Mouse (Mus musculus) adrenal gland, adult 2 months (tissue): ENCODE measurements at regions not wholly inside any gene's neighbourhood (a gene's known extent, or its start where the extent isn't known, plus 50 kb on each side); places are given as distances from the start of the nearest gene placed in this dataset.

Source experiments
- DNase-seq: peaks from one replicate; pipeline ENCODE4 v3.0.0; 2021

DNA sequence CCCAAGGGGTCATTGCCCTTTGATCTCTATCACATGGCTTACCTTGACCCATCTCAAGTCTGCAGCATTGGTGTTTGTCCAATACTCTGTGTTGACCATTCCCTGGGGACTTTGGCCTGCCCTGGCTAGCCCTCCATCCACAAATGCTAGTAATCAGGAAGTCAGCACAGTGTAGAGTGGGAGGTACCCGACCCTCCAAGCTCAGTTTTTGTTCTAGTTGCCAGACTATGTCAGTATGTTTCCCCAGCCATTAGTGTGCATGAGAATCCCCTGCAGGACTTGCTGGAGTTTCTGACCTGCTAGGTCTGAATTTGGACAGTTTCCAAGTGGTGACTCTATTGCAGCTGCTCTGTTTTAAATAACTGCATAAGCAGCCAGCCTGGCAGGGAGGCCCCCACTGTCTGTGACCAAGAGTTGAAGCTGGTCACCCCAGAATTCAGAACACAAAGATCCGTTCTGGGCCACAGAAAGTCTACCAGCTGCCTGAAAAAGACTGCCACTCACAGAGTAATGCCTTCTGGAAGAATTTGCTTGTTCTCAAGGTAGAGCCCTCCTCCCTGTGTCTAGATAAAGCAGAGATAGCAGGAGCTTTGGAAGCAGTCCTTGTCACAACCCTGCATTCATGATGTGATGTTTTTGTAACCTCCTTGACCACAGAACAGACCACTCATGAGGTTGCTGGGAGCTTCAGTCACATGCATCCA, 118.0 kb upstream of the Slc22a23 start:
- no peak for DNase-seq

DNA sequence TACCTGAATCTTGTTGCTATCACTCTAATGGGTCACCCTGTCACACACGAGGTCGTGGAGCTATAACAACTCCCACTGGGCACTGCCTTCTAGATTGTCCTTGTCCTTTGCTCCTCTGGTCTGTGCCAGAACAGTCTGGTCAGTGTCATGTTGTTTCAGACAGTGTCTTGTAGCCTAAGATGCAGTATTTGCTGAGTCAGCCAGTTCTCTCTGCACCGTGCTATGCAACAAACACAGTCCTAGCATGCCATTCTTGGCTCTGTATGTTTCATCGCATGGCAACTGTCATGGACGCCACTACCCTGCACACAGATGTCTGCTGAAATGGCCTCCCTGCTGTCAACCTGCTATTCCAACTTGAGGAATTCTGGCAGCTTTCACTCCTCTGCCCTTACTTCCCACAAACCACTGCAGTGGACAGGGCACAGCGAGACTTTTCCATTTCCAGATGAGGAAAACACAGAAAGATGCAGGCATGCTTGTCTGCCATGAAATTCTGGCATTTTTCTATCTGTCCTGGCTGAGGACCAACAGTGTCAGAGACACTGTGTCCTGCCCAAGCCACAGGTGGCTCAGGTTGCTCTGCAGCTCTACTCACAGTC, 117.3 kb upstream of the Slc22a23 start:
- DNase-seq, result no peak

DNA sequence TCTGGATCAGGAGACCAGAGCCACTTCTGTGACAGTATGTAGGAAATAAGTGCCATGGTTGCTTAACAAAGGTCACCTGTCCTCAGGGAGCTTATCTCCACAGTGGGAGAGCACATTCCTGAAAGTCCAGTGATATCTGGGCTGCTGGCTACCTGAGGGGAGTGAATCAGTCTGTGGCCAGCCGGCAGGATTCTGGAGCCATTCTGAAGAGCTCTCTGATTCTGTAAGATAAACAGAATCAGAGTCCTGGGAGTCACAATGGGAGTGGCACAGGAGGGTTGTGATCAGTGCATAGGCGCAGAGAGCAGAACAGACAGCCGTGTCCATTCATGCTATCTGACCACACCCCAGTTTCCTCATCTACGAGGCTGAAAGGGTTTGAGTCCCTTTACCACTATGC, 116.0 kb upstream of the Slc22a23 start:
- DNase-seq, result no peak

DNA sequence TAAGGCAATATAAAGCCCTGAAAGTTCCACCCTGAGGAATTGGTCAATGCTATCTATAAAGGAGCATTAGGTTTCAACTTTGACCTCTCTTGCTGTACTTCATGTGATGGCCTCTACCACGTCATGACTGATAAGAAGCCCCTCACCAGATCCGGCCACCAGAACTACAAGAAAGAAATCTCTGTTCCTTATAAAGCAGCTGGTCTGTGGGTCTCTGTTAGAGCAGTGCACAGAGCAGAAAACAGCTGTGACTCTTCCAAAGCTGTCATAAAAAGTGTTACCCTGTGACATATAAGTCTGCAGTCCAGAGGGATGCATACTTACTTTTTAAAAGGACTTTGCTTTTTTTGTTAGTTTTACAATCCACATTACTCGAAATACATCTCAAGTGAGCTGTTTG, 111.1 kb upstream of the Slc22a23 start:
- DNase-seq, result no peak

DNA sequence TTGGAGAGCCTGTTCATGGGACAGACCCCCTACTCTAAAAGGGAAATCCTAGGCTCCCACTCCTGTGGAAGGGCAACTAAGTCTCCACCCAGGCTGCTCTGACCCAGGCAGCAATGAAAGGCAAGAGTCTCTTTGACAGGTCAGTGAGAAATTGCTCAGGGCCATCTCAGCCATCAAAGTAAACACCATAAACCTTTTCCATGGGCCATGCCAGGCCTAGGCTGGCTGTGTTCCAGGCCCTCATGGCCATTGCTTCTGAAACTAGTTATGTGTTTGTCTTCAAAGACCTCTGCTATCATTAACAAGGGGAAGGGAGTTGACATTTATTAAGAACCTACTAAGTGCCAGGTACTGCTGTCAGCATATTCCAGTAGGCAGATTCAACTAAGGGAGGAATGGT, 101.8 kb upstream of the Slc22a23 start:
- peak; percentile 68 for DNase-seq

DNA sequence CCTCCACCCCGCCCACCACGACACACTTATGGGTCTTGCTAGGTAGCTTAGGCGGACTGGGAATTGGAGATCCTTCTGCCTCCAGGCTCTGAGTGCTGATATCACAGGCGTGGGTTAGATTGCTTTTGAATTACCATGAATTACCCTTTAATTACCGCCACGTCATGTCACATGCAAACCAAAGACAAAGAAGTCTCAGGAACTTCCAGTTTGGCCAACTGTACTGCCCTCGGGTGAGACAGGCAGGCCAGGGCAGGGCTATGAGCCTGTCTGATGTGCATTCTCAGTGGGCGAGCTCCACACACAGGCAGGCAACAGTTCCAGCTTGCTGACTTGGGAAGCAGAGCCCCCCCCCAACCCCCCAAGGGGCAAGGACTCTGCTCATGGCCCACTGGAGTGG, 101.3 kb upstream of the Slc22a23 start:
- DNase-seq, result no peak

DNA sequence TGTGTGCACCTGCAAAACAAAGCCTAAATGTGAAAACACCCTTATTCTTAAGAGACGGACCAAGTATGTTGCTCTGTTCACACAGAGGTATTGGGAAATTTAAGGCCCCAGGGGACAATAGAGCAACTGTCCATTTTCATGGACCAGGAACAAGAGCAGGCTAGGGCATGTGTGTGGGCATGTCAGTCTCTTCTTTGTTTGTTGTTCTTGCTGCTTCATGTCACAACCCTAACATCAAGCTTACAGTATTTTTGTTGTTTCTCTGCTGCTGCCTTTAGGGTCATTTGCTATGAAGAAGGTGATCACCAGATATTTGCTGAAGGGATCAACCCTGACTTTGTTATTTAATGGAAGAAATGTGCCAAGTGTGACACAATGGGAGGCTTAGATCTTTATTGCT, 96.4 kb upstream of the Slc22a23 start:
- DNase-seq, result no peak

DNA sequence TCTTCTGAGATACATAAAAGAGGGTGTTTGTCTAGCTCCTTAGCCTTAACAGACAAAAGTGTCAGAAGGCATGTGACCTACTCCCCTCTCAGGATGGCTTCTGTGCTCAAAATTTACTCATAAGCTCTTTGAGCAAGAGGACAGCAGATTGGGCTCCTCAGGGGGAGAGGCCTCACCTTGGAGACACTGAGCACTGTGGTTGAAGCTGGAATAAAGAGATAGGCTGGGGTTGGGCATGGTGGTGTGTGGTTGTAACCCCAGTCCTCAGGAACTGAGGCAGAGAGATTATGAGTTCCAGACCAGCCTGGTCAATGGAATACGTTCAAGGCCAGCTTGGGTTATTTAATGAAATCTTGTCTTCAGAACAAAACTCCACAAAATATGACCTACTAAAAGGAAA, 82.5 kb upstream of the Slc22a23 start:
- DNase-seq, result no peak

DNA sequence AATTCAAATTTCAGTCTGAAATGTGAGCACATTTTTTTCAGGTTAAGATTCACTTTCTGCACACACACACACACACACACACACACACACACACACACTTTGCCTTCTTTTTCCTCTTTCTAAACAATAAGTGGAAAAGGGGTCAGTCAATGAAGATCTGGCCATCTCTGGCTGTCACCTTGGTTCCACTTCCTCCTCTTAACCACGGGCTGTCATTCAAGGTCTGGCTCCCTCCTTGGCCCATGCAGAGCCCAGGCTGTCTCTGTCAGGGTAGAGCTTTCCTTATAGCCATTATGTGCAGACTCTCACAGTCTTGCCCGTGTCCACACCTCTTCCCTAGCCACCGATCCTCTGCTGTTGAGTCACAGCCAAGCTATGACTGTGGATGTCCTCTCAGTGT, 79.9 kb upstream of the Slc22a23 start:
- DNase-seq, result no peak

DNA sequence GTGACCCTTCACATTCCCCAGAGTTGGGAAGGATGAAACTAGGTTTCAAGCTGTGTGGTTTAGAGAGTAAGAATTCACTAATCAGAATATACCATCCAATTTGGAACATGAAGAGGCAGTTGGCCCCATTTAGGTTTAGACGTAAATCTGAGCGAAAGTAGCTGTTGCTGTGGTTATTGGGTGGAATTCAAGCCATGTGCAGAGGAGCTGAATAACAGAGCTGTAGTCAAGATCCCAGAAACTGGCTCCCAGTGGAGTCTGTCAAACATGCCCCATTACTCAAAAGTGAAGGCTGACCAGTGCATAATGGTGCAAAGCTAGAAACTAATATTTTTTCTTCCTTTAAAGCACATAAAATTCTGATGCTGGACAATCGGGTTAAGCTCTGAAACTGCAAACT, 76.7 kb upstream of the Slc22a23 start:
- DNase-seq, result no peak

DNA sequence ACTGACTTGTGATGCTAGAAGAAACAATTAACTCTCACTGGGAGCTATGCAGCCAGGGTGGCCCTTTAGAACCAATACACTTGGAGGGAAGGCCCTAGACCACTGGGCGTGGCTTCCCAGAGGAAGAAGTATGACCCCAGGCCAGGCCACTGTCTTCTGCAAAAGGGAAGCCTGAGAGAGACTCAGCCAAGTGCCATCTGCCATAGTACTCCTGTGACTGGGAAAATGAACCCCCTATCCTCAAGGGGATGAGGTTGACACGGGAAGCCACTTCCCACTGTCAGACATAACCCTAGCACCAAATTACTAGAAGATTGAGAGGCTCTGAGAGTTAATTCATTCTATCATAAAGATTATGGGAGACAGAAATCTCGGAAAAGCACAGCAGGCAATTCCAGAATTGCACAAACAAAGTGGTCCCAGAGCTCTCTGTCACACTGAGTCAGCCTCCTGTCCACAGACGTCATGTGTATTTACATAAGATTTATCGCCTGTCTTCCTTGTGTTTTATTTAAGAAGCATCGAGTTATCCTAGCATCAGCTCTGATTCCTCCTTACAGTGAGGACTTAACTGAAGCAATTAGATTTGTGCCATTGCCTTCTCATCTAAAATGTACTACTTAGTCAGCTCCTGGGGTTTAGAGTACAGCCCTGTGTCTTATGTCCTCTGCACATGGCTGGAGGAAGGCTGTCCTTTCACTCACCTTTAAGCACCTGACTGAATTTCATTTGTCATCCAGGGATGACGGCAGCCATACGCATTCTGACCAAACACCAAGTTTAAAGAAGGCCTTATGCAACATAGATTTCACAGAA, 75.6 kb upstream of the Slc22a23 start:
- DNase-seq, result no peak

DNA sequence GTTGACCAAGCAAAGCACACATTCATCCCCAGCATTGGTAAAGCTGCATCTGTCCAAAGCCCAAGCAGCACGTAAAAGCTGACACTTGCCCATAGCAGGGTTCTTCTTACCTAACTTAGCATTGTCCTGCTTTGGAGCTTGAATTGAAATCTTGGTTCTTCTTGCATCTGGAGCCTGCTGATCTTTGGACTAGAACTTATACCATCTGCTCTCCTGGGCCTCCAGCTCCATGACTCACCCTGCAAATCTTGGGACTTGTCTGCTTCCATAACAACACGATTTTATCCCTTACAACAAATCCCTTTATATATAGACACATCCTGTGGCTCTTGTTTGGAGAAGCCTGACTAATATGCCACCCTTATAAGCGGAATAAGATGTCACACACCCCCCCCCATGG, 74.1 kb upstream of the Slc22a23 start:
- DNase-seq, result no peak

DNA sequence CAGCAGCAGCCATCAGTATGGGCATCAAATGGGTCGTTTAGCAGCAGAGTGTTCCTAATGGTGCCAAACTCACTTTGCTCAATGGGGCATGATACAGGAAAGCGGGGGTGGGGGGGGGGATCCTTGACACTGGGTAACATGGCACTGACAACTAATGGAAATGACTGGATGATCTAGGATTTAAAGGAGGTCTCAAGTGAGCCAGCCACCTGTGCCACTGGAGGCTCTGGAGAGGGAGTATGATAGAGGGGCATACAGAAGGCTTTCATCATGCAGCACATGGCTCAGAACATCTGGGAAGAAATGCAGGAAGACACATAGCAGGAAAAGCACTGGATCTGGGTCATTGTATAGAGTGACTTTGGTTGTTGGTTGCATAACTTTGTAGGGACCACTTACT, 71.6 kb upstream of the Slc22a23 start:
- DNase-seq, result no peak

DNA sequence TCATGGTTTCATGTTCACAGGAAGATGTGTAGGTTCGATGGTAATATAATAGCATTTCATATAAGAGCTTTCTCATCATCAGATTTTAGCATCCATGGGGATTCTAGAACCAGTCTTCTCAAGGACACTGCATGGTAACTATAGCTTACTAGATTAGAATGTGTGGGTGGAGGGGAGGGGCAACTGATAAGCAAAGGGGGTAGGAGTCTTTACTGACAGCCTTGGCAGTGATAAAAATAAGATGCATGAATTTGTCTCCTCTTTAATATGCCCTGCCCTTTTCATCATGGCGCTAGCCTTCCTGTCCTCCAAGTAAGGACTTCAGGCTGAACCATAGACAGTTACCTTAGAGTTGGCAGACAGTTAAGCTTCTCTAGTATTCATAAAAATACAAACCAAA, 69.6 kb upstream of the Slc22a23 start:
- DNase-seq, result no peak

DNA sequence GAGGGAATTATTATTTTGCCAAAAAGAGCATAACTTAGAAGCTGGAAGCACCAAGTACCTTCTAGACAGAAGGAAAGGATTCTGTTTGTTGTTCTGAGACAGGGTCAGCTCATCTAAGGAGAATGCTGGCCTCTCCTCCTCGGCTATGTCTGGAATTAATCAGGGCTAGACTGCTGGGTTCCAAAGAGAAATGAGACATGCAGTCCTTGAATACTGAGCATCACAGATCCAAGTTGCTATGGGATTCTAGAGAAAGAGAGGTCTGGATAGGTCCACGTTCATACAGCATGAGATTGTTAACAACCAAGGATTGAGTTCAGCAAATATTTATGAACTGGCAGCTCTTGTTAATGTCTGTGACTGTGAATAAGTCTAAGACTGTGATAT, 63.7 kb upstream of the Slc22a23 start:
- no peak for DNase-seq

DNA sequence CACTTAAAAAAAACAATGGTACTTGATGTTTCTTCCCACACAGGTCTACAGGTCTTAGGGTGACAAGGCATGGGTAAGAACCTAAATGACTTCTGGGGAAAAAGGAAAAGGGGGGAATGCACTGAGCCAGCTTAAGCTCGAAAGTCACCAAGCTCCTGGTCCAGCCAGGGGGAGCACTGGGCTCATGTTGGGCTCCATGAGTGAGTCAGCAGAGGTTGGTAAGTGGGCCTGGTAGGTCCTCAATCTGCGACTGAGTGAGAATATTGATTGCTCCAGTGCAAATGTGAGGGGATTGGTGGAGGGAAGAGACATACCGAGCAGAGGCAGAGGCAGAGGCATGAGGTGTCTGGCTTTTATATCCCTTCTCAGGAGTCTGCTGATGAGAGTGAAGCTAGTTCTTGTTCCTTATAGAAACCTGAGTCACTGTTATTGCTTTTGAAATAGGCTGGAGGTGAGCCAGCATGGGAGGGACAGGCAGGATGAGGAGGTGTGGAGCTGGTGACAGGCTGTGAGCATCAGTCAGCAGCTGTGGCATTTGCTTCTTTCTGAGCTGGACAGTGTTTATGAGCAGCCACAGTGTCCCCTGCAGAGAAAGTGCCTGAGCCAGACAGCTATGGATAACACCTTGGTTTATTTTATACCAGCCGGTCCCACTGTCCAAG, 63.2 kb upstream of the Slc22a23 start:
- peak; percentile 27 for DNase-seq

DNA sequence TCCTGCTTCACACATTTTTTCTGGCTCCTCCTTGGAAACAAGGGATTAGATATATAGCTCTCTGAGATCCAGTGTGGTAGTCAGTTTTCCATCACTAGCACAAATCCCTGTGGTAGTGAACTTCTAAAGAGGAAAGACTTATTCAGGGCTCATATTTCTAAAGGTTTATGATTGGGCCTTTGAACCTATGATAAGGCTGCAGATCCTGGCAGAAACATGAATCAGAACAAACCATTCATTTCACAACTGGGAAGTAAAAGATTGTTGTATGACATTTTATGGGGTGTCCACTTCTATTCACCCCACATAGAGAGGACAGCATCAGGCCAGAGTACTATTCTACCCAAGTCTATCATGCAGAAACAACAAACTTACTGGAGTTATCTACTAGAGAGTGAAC, 61.3 kb upstream of the Slc22a23 start:
- no peak for DNase-seq

DNA sequence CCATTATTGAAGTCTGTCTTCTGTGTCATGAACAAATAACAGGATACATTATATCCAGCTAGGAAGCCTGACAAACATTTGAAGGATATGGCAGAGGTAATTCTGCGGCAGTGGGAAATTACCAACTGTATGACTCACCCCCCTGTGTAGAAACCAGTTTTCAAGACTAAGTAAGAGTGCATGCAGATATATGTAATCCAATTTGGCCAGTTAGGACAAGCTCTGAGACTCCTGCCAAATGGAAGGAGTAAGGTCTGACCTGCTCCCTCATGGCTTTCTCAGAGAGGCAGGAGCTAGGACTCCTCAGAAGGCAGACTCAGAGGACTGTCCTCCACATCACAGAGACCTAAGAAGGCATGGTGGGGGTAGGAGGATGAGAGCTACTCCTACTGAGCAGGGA, 57.6 kb upstream of the Slc22a23 start:
- no peak for DNase-seq

DNA sequence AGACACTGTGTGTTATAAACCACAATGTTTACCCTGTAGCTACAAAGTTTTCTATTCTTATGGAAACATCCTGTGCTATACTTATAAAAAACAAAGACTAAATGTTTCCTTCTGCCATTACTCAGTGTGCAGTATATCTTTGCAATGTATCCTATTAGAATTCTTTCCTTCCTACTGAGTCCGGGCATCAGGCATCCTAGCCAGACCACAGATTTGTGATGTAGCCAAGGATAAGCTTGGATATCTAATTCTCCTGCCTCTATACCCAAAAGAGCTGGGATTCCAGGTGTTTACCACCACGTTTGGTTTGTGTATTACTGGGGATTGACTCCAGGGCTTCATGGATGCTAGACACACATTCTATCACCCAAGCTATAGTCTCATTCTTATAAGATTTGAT, 56.0 kb upstream of the Slc22a23 start:
- no peak for DNase-seq

DNA sequence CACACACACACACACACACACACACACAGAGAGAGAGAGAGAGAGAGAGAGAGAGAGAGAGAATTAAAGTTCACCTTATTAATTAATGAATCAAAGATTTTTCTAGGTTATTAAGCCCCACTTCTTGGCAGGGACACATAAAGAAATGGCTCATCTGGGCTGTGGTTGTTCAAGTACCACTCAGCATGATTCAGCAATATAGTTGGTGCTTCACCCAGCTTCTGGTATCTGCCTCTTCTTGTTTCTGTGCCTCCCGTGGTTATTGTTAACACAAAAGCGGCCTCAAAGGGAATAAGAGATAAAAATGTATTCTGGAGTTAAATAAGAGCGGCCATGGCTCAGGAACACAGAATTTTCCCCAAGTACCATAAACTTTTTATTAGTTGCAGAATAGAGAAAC, 53.9 kb upstream of the Slc22a23 start:
- no peak for DNase-seq

DNA sequence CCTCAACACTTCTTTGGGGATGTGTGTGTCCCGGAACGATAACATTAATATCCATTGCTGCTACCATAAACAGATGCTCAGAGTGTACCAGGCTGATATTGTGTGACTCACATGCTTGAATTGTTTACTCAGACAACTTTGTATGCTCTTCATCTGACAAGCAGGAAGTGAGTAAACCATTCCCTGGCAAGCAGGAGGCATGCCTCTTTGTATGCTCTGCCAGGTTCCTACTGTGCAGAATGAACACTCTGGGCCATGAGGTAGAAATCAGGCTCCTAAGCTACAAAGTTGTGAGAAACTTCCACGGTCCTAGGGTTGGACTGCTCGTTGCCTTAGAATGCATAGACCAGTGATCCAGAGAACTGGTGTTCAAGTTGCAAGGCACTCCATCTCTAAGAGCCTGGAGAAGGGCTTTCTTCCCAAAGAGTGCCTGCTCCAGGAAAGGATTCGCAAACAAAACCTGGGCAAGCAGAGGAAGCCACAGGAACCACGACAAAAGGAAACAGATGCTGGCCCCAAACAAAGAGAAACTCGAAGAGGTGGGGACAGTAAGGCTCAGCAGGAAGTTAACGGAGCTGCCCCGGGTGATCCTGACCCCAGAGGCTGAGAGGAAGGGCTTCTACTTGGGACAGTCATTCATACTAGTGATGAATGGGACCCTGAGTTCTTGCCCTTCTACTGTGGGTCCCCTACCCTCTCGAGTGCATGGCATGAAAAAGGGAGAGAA, 53.2 kb upstream of the Slc22a23 start:
- peak; percentile 6 for DNase-seq

DNA sequence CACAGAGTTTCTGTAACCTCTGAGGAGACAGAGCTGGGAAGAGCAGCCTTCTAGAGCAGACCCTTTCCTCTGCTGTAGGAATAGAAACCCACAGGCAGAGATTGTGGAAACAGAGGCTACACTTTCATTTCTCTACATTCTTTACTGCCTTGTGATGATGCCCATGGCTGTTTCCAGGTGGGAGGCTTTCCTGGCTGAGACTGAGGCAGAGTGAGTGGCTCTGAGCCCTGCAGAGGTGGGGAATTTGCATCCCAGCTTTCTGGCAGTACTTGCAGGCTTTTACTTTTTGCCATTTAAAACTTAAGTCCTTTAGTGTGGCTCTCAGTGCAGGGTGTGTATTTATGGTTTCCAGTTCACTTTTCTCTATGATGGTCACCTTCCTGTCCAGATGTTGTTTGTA, 50.5 kb upstream of the Slc22a23 start:
- DNase-seq, result no peak
